Mouse (Mus musculus): ENCODE results near the gene Defb42. TPM values are rescaled to one million over a fixed set of nuclear protein-coding genes. Genes with fewer than 3 reads are reported as not detected.

Defb42 gene
- not detected for total RNA-seq (2021)
- long read RNA-seq, experiment 1 = 0 reads
- long read RNA-seq, experiment 2 = 0 reads

GRCm38 (mm10) chr14:63046691-63047090 is at the start of gene Defb42:
TSS of gene Defb42 (plus strand) at chr14:63046991.
- DNase-seq (ENCODE audit: low spot score in 2 of 2) = no peak

GRCm38 (mm10) chr14:62997777-62998176 is 49.0 kb upstream of the Defb42 start, which contains the start of gene Defb47:
TSS of gene Defb47 (plus strand) at chr14:62998077.
- no peak for DNase-seq (ENCODE audit: low spot score in 2 of 2)

GRCm38 (mm10) chr14:62998977-62999376 is 47.8 kb upstream of the Defb42 start:
- DNase-seq (ENCODE audit: low spot score in 2 of 2) = no peak

GRCm38 (mm10) chr14:63002588-63002987 is 44.2 kb upstream of the Defb42 start:
- DNase-seq (ENCODE audit: low spot score in 2 of 2) = no peak

GRCm38 (mm10) chr14:63011471-63011870 is 35.3 kb upstream of the Defb42 start, which contains the start of gene Defb43:
TSS of gene Defb43 (plus strand) at chr14:63011771.
- DNase-seq (ENCODE audit: low spot score in 2 of 2) = no peak

- DNase-seq (ENCODE audit: low spot score in 2 of 2) = no peak
These were observed 33.7 kb upstream of the Defb42 start for GRCm38 (mm10) chr14:63013082-63013481.

GRCm38 (mm10) chr14:63014667-63015066 is 32.1 kb upstream of the Defb42 start:
- no peak for DNase-seq (ENCODE audit: low spot score in 2 of 2)

GRCm38 (mm10) chr14:63020524-63021156 is 26.2 kb upstream of the Defb42 start:
- DNase-seq (ENCODE audit: low spot score in 2 of 2) = no peak

- no peak for DNase-seq (ENCODE audit: low spot score in 2 of 2)
These were observed 3.1 kb downstream of the Defb42 start, which contains the start of gene Defb30 for GRCm38 (mm10) chr14:63049910-63050370. TSS of gene Defb30 (minus strand) at chr14:63049960.

GRCm38 (mm10) chr14:63050769-63051168 is 4.0 kb downstream of the Defb42 start:
- DNase-seq (ENCODE audit: low spot score in 2 of 2) = peak; percentile 45 to 68

GRCm38 (mm10) chr14:63054729-63055128 is 7.9 kb downstream of the Defb42 start:
- DNase-seq (ENCODE audit: low spot score in 2 of 2) = peak; percentile 29 to 58

GRCm38 (mm10) chr14:63060361-63060760 is 13.6 kb downstream of the Defb42 start:
- no peak for DNase-seq (ENCODE audit: low spot score in 2 of 2)

- DNase-seq (ENCODE audit: low spot score in 2 of 2) = no peak
These were observed 15.4 kb downstream of the Defb42 start for GRCm38 (mm10) chr14:63062184-63062583.

GRCm38 (mm10) chr14:63065391-63065790 is 18.6 kb downstream of the Defb42 start:
- DNase-seq (ENCODE audit: low spot score in 2 of 2) = no peak

GRCm38 (mm10) chr14:63066630-63067310 is 20.0 kb downstream of the Defb42 start:
- peak in 1 of 2 experiments; percentile 60 for DNase-seq (ENCODE audit: low spot score in 2 of 2)

- no peak for DNase-seq (ENCODE audit: low spot score in 2 of 2)
These were observed 20.9 kb downstream of the Defb42 start for GRCm38 (mm10) chr14:63067708-63068107.

Other genes starting within 250 kb of the Defb42 start
- 10 to 100 TPM; 12.4 to 14.0 TPM for gene Wdfy2, start 209.3 kb upstream of the Defb42 start, total RNA-seq (2021)
- not detected for gene Defb48, start 62.5 kb upstream of the Defb42 start, total RNA-seq (2021)
- gene Defb47, start 48.9 kb upstream of the Defb42 start, total RNA-seq (2021) = not detected
- gene Defb43, start 35.2 kb upstream of the Defb42 start, total RNA-seq (2021) = not detected
- not detected for gene Defb30, start 3.0 kb downstream of the Defb42 start, total RNA-seq (2021)